Mouse (Mus musculus) megakaryocyte, adult 5-6 weeks (primary cell): ENCODE results near the gene Msmb. TPM values are rescaled to one million over a fixed set of nuclear protein-coding genes. Genes with fewer than 3 reads are reported as not detected.
"Not testable (repeated sequence)": the region's sequence is repeated elsewhere in the genome, so short reads cannot be mapped to it uniquely, and the experiment has no call there.

Experiments used
- ATAC-seq: 2 replicates; pipeline ENCODE4 v1.8.0; 2016; ENCODE audit warnings: mild to moderate bottlenecking, inconsistent platforms; ENCODE audit not compliant: poor library complexity, severe bottlenecking
- total RNA-seq, 2 experiments: library from RNA; stranded (forward) in 1 of 2; stranded (reverse) in 1 of 2; fragments of 153-499, 151-499 nt in 1 of 2; fragments of 221-1000, 200-1000 nt in 1 of 2; gene quantifications; 2 replicates each; pipeline versions ENCODE4 v1.2.3 to v1.2.4; 2015 to 2017

Gene Msmb
- total RNA-seq (2015) (not detected in 2 replicates), total RNA-seq (2017) (not detected in 2 replicates)

DNA sequence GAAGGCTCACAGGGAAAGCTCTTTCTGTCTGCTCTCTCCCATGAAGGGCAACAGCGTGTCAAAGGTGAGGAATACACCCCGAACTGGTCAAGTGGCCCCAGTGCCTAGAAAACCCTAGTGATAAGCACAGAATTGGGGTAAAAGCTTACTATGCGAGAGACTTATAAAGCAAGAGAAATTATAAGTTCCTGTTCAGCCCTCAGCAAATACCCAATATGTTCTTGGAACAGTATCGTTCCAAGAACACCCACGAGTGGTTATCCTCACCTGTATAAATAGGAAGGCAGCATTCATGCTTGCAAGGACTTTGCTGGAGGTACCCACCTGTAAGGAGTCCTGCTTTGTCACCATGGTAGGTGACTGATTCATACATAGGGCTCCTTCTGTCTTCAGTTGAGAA is at the start of gene Msmb:
Gene Msmb (plus strand): TSS at position 301 of the 400 bp plus-strand sequence.
- ATAC-seq: no peak

DNA sequence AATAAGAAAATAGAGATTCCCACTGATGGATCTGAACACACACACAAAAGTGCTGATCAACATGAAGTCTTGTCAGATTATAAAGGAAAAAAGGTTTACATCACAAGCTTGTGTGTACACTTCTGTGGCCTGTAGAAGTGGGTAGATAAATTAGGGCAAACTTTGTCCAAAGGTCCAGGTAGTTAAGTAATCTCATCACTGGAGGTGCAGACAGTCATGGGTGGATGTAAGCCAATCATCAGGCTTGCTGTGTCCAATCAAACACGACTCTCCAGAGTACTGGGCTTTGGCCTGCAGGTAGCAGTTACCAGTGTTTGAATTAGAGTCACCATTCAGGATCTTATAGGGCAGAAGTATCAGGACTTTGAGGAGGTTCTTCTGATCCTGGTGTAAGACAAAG is 48.8 kb upstream of the Msmb start:
- ATAC-seq: no peak

DNA sequence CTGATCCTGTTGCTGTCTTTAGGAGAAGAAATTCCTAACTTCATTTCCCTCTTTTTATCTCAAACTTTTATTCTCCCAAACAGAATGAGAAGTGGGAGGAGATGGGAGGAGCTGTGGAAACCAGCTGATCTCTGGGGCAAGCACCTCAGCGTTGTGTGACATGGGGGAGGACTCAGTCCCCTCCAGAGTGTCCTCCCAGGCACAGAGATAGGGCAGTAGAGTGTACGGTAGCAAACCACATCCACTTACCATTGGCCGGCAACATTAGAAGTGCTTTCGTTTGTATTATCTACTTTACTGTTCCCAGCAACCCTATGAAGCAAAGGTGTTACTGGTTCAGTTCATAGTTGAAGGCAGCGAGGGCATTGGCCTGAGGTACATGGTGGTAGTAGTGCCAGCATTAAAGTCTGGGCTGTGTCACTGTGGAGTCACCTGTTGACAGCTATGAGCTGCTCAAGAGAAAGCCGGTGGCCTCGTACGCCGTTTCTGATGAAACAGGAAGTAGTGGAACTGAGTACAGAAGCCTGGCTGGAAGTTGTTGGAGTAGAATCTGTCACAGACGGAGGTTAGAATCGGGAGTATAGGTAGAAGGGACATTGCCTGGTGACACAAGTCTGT is 48.2 kb upstream of the Msmb start:
- ATAC-seq: peak; percentile 84

DNA sequence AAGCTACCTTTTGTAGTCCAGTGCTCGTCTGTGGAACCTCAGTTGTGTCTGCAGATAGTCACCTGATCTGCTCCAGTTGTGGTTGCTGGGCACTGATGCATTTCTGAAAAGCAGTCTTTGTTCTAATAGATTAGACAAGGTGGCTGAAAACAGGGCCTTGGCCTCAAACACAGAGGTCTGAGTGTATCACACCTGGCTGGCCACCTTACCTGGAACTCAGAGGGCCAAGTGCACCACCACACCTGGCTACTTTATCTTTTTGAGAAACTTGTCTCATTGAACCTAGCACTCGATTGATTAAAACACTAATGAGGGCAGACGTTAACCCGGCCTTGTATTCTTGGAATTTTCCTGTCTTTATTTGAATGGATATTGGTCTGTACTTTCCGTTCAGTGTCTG is 46.2 kb upstream of the Msmb start:
- no peak for ATAC-seq

DNA sequence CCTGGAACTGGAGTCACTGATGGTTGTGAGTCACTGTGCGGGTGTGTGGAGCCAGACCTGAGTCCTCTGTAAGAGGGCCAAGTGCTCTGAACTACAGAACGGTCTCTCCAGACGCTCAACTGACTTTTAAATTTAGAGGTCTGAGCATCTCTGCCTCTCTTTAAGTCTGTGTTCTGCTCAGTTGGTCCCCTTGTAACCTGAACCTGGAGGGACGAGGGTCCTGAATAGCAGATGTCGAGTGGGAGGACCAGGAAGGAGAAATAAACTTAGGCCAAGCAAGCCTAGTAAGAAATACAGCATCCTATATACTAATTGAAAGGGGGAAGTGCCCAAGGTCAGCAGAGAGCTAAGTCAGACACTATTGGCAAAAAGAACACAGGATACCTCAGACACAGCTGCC is 45.1 kb upstream of the Msmb start:
- no peak for ATAC-seq

DNA sequence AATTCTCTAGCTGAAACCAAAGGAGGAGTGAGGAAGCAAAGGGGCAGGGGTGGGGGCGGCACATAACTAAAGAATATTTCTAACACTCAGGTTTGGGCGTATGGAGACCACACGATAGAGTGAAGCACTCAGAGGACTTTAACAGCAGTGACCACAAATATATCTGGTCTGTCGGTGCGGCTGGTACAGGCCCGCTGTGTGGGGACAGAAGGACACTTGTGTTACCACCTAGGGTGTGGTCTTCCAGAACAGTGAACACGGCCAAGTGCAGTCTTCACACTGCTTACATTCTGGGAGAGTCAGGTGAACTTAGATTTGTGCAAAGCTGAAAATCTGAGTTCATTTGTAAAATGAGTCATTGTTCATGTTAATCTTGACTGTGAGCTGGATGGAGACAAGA is 44.1 kb upstream of the Msmb start:
- ATAC-seq: no peak

DNA sequence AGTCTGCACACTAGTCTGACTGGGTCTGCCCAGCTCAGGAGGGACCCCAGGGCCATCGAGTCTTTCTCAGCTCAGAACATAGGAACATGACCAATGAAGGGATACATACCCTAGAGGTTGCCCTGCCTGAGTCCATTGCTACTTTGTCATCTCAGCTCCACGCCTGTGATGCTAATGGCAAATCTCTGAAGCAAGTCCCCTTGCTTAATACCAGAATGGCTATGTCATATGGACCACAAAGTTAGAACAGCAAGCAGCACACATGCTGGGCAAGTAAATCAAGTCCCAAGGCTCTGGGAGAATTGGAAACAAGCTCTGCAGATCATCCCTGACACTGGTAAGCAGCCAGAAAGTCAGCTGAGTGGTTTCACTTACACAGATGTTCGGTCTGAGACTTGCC is 42.9 kb upstream of the Msmb start:
- ATAC-seq: no peak

DNA sequence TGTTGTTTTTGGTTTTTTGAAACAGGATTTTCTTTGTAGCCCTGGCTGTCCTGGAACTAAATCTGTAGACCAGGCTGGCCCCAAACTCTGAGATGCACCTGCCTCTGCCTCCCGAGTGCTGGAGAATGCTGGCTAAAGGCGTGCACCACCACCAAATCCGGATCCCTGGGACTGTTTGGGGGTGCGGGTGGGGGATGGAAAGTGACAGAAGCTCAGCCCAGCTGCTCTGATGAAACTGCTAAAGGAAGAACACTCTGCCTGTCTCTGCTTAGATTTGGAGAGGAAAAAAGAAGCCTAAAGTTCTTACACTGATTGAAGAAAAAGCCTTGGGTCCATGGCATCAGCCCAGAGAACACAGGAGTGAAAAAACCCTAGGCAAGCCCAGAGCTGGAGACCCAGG is 38.3 kb upstream of the Msmb start:
- ATAC-seq: no peak

DNA sequence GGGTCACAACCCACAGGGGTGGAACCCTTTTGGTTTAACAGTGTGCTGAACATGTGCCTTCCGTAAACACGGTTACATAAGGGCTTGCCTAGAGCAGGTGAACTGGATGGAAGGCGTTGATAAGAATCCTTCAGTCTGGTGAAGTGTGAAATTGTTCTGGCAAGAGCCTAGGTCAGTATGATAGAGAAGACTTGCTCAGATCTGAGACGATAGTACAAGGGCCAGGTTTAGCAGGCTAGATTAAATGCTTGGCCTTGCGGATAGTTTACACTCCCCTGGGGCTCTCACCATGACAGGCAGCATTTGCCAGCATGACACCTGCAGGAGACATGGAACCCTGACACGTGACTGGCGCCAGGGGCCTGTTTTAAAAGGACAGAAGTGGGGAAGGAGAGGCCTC is 36.2 kb upstream of the Msmb start:
- no peak for ATAC-seq

DNA sequence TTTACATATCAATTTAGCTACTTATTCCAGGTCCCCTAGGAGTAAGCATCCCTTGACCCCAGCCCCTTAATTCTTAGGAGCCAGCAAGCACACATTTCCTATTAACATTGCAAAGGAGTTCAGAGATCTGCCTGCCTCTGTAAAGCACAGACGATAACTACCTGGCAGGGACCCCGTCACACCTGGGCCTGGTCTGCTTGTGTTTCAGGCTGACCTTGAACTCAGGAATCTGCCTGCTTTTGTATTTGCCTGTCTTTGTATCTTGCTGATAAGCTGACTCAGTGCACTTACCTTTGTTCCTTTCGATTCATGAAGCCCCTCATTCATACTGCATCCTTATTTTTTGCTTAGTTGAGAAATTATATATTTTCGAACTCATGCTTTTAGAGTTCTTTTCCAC is 34.9 kb upstream of the Msmb start:
- ATAC-seq: no peak

DNA sequence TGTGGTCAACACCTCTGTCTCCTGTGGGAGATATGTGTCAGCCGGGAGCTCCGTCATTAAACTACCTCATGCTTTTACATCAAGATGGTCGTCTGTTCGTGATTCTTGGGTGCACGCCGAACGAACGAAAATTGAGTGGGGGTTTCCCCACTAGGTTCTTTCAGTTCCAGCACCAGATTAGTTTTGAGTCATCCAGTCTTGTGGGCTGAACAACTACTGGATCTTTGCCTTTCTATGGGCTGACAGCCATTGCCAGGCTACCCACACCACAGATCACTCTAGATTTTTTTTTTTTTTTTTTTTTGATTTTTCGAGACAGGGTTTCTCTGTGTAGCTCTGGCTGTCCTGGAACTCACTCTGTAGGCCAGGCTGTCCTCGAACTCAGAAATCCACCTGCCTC is 29.7 kb upstream of the Msmb start:
- not testable (repeated sequence) for ATAC-seq

DNA sequence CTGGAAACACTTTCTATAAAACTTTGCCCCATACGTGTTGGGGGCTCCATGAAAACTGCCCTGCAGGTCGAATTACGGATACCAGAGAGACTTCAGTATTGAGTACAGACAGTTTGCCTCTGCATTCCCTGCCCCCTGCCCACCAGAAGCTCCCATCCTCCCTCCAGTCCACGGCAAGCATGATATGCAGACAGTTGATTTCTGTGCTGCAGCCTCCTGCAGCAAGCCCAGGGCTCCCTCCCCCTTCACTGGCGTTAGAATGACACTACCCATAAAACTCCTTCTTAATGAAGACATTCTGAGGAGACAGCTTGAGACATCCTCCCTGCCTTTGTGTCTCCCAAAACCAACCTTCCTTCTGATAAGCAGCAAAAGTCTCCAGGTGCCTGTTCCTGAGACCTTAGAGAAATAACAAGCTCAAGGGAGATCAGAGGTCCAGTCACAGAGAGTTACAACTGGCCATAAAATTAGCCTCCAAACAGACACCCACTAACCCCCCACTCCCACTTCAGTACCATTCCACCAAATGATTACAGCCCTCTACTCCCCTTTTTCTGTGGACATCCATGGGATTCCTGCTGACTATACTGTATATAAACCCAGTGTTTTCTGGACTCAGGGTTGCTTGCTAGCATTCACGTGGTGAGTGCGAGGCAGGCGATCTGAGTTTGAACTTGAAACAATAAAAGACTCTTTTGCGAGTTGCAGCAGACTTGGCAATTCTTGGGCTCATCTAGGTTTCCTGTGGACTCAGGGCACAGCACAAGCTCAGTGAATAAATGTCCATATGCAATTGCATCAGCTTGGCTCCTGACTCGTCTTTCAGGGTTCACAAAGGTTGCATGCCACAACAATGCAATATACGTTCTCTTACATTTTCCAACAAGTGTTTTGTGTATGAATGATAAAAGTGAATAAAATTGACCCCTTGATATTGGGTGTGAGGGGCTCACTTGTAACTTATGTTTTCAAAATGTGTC is 20.6 kb upstream of the Msmb start:
- ATAC-seq: no peak

DNA sequence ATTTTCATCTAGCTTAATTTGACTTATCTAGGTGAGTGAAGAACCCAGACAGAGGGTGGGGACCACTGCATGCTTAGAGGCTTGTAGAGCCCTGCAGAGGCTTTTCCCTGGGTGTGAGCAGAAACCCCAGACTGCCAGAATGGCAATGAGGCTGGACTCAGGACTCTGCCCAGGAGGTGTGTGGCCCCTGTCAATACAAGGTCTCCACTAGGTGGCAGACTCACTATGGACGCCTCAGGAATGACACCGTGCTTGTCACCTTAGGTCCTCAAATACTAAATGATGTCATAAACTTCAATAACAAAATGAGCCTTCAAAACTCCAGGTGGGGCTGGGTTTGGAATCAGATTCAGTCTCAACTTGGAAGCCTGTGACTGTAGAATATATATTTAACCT is 19.9 kb upstream of the Msmb start:
- ATAC-seq: peak; percentile 94

DNA sequence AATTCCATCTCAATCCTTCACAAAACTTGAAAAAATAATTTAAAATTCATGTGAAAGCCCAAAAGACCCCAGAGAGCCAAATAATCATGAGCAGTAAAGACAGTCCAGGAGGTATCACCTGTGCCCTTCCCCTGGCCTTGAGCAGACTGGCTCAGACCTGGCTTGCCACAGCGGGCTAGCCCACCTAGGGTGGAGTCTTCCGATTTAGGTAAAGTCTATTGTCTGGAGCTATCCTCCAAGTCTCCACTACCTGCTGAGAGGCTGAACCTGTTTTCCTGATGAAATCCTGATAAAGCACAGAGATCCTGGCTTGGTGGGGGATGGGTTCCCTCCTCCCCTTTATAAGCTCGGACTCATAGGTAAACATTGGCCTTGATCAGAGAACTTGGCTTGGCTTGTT is 17.6 kb upstream of the Msmb start:
- ATAC-seq: no peak

DNA sequence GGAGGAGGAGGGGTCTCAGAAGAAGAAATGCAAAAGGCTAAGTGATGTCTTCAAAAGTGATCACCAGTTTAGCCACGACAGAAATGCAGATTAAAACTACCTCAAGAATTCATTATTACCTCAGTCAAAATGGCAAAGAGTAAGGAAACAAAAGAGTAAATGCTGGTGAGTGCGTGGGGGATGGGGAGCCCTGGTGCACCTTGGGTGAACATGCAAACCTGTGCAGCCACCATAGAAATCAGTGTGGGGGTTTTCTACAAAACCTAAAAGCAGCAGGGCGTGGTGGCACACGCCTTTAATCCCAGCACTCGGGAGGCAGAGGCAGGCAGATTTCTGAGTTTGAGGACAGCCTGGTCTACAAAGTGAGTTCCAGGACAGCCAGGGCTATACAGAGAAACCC is 16.6 kb upstream of the Msmb start:
- ATAC-seq: not testable (repeated sequence)

DNA sequence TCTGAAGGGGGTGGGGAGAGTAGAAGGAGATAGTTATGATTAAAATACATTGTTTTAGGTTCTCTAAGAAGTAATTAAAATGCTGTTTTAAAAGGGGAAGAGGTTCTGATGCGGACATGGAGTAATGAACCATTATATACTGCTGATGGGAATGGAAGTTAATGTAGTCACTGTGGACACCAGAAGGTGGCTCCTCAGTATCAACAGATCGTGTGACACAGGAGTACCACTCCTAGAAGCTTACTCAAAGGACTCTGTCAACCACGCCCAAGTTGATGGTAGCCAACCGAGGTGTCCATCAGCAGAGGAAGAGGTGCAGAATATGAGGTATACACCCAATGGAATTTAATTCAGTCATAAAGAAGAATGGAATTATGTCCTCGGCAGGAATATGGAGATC is 13.4 kb upstream of the Msmb start:
- peak; percentile 51 for ATAC-seq

DNA sequence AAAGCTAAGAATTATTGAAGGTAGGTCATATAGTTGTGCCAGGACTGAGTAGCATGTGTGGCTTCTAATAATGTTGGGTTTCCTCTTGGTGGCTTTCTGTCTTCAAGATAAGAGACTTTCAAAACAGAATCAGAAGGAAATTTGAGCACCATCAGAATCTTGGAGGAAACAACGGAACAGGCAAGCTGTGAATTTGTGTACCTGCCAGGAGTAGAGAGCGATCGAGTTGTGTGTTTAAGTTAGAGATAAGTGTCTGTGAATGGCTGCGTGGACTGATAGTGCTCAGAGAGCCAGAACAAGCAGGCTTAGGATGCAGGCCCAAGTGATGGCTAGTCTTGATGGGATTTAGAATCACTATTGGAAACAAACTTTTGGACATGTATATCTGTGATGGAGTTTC is 10.0 kb upstream of the Msmb start:
- ATAC-seq: no peak

DNA sequence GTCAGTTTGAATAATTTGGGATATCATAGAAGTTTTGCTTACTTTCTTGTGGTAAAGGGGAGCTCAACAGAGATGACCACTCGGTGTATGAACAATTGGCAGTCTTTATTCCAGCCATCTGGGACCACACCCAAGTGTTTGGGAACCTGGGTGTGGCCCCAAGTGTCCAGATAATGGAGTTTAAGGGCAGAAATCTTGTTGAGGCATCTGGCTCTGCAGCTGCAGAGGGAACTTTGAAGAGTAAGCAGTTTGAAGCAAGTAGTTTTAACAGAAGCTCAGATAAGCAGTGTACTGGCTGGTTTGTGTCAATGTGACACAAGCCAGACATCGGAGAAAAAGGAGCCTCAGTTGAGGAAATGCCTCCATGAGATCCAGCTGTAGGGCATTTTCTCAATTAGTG is 7.5 kb upstream of the Msmb start:
- no peak for ATAC-seq

DNA sequence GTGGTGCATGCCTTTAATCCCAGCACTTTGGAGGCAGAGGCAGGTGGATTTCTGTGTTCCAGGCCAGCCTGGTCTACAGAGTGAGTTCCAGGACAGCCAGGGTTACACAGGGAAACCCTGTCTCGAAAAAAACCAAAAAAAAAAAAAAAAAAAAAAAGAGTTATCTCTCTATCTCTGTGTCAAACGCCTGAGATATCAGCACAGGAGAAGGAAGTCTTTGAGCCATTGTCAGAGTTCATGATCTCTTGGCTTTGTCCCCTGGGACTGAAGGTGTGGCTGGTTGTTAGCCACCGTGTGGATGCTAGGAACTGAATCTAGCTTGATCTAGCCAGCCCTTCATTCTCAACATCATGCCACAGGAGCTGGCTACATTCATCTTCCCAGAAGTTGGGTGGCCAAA is 5.4 kb upstream of the Msmb start:
- ATAC-seq: not testable (repeated sequence)

DNA sequence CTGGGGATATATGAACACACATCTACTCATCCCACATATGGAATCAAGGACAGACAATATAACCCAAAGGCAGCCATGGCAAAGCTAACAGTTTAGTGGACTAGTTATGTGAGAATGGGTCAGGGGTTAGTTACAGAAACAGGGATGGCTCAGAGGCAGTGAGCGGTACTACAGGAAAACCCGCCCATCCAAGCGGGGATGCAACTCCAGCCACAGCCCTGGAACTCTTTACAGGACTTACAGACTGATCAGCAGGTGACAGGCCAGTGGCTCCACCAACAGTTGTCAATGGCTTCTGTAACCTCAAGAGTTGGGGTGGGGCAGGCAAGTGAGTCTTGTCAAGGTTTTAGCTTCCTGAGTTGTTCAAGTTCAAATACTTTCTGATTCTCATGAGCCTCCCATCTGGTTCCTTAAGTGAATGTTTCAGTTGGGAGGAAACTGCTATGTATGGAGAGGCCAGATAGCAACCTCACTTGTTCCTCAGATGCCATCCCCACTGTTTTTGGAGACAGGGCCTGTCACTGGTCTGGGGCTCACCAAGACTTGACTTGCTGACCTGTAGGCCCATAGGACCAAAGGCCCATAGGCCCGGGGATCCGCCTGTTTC is 1.4 kb upstream of the Msmb start:
- no peak for ATAC-seq

DNA sequence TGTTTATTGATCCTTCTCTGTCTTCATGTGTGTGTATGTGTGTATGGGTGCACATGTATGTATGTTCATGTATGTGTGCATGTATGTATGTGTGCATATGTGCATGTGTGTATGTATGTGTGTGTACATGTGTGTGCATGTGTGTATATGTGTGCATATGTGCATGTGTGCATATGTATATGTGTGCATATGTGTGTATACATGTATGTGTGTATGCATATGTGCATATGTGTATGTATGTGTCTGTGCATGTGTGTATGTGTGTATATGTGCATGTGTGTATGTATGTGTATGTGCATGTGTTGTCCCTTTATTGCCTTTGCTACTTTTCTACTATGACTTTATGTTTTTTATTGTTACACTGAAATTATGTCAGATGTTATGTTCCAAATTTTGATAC is 2.9 kb downstream of the Msmb start:
- ATAC-seq: no peak

DNA sequence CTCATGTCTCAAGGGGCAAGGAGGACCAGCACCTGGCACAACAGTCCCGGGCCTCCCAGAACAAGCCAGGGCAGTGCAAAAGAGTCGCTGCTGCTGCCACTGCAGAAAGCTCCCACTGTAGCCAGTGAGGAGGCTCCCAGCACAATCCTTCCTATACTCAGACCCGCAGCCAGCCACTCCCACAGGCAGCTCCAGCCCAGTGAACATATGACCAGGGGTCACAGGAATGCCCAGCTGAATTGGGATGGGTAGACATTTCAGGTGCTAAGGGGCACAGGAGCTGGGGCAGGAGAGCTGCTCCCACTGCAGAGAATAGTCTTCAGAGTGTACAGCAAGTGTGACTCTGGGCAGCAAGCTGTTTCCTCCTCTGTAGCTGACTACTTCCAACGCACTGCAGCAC is 3.6 kb downstream of the Msmb start:
- ATAC-seq: no peak
